Mouse (Mus musculus) bone marrow macrophage, adult 2 months (primary cell): Measurements from ENCODE around the gene Hepacam.

ENCODE experiments used
- CTCF ChIP-seq: IDR thresholded peaks from 2 replicates; pipeline ENCODE4 v1.5.1; 2012; ENCODE audit warnings: low read depth, mild to moderate bottlenecking, low read length, moderate library complexity
- POLR2A ChIP-seq: IDR thresholded peaks from 2 replicates; pipeline ENCODE4 v1.6.1; 2012; ENCODE audit warnings: mild to moderate bottlenecking, low read depth, low read length, borderline replicate concordance

DNA sequence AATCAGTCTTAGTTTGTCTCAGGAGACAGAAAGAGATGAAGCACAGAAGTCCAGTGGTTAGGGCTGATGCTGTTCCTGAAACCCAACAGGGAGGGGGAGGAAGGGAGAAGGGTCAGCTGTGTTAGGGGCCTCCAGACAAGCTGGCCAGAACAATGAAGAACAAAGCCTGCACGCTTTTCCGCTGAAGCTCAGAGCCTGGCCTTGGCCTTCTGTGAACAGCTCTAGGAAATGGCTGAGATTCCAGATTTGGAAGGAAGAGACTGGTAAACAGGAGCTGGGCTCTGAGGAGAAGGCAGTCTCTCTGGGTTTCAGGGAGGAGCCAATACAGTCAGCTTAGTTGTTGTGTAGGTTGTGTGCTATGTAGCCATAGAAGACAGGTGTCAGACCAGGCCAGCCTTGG lies 33.4 kb downstream of the Hepacam start:
- TF ChIP-seq CTCF (no peak), POLR2A (no peak)
